Mouse (Mus musculus): ENCODE measurements around the gene Prss47.

DNA sequence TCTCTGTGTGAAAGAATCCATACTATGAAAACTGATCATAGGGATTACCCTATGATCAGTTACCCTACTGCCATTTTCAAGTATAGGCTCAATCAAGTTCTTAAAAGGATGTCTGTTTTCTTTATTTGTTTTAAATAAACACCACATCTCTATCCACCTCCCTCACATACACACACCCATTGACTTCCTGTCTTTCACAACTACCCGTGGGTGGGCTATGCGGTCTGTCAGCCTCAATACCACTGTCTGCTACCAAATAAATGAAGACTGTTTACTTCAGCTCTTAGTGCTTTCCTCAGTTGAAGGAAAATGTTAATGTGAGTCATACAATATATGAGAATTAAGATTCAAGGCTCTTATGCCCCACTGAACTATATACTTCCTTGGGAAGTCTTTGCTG, 17.4 kb upstream of the Prss47 start:
- TF ChIP-seq GATA1 (IDR thresholded peaks at IDR 0.05; ENCODE audit: borderline replicate concordance, low read length) (no peak), FLI1 (IDR thresholded peaks at IDR 0.05; ENCODE audit: low read length) (no peak)

Data from megakaryocyte, embryonic 14.5 days (primary cell).